Mouse (Mus musculus) heart, postnatal 0 days (tissue): ENCODE measurements around the gene Esrp2. TPM values are rescaled to one million over a fixed set of nuclear protein-coding genes. Genes with fewer than 3 reads are reported as not detected.

ENCODE experiments used
- ATAC-seq: fragments of 200-750 bp; cut with Nextera tagmentation; 2 replicates; pipeline ENCODE4 v1.8.0; 2017; ENCODE audit warnings: low read depth, moderate number of reproducible peaks, moderate library complexity; ENCODE audit not compliant: insufficient read depth
- DNase-seq: peaks from one replicate; pipeline ENCODE4 v3.0.0-alpha.2; 2016; ENCODE audit warnings: low spot score
- H3K27ac ChIP-seq: fragments of 300-500 bp; sonication (generic); 2 replicates; pipeline ENCODE4 v1.5.1; 2014; ENCODE audit warnings: low read depth, mild to moderate bottlenecking
- H3K27me3 ChIP-seq: fragments of 300-500 bp; sonication (generic); 2 replicates; pipeline ENCODE4 v1.6.1; 2014; ENCODE audit warnings: low read length, mixed read lengths; ENCODE audit not compliant: control insufficient read depth, insufficient read depth
- H3K36me3 ChIP-seq: fragments of 300-500 bp; sonication (generic); replicated peaks from 2 replicates; pipeline ENCODE4 v1.6.1; 2014; ENCODE audit warnings: low read length, mixed read lengths; ENCODE audit not compliant: control insufficient read depth, insufficient read depth
- H3K4me1 ChIP-seq: fragments of 300-500 bp; sonication (generic); 2 replicates; pipeline ENCODE4 v1.6.1; 2014; ENCODE audit warnings: antibody characterized with exemption; ENCODE audit not compliant: control insufficient read depth, insufficient read depth
- H3K4me2 ChIP-seq: fragments of 300-500 bp; sonication (generic); 2 replicates; pipeline ENCODE4 v1.6.1; 2014; ENCODE audit warnings: low read depth, mild to moderate bottlenecking, low read length, moderate library complexity
- H3K4me3 ChIP-seq: fragments of 300-500 bp; sonication (generic); 2 replicates; pipeline ENCODE4 v1.5.1; 2014; ENCODE audit warnings: low read depth, low read length
- H3K9ac ChIP-seq: fragments of 300-500 bp; sonication (generic); replicated peaks from 2 replicates; pipeline ENCODE4 v1.6.1; 2014; ENCODE audit warnings: low read depth, low read length, mixed read lengths
- H3K9me3 ChIP-seq: fragments of 300-500 bp; sonication (generic); replicated peaks from 2 replicates; pipeline ENCODE4 v1.6.1; 2016; ENCODE audit warnings: low read length; ENCODE audit not compliant: control insufficient read depth
- CTCF ChIP-seq: IDR thresholded peaks from 2 replicates; pipeline ENCODE4 v1.5.1; 2016; ENCODE audit warnings: antibody characterized with exemption, control low read depth, low read depth
- EP300 ChIP-seq: IDR thresholded peaks from 2 replicates; pipeline ENCODE4 v1.6.1; 2016; ENCODE audit warnings: antibody characterized with exemption, low read depth
- WGBS: fragments of 180-500 bp; shearing (Covaris S2); extraction: QIAGEN DNeasy Blood & Tissue Kit; methylation state at CpG from one replicate; pipeline ENCODE4 v1.1.7; 2014; 5-methylcytosine and 5-hydroxymethylcytosine counted together
- polyA plus RNA-seq: library from polyadenylated mRNA; unstranded; fragments of >200 nt; fragmentation: Nextera tagmentation; extraction: Ambion mirVana; gene quantifications from 2 replicates; pipeline ENCODE4 v1.2.1, GENCODE M21; 2015
- total RNA-seq: library from RNA; depleted of rRNA; stranded (reverse); fragments of >200 nt; gene quantifications from 2 replicates; pipeline ENCODE4 v1.2.3, GENCODE M21; 2014; ENCODE audit warnings: low replicate concordance

Esrp2 gene
- total and polyA plus RNA-seq, 2 experiments from 2014 or later = 0.31 to 10.6 TPM

DNA sequence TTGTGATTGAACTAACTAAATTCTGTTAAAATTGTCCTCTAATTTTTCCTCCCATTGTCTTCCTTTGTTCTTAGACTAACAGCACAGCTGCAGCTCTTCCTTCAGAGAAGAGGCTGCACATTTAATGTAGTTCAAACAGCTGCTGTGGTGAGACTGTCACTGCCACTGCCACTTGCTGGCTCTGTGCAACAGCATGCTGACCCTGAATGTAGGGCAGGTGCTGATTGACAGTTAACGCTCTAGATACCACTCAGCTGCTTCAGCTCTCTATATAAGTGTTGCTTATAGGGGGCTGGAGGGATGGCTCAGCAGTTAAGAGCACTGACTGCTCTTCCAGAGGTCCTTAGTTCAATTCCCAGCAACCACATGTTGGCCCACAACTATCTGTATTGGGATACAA lies 24.3 kb downstream of the Esrp2 start:
- Histone ChIP-seq H3K36me3 (peaks cover 34% of the 10 kb centered on the region), H3K4me2 (no peak overlapping the region), H3K9me3 (no peaks in the 10 kb centered on the region), H3K27ac (peak overlapping the region; percentile 50; the same call in 1 of the 2 replicates), H3K9ac (no peak overlapping the region), H3K27me3 (no peaks in the 10 kb centered on the region), H3K4me3 (no peak overlapping the region), H3K4me1 (no peaks in the 10 kb centered on the region)
- 61% methylated on average over 1 of the region's 1 CpGs for WGBS
- no peak for DNase-seq
- no peak for ATAC-seq
- TF ChIP-seq EP300 (no peak), CTCF (no peak)

- no peak for TF ChIP-seq CTCF
- no peak for TF ChIP-seq EP300
- Histone ChIP-seq H3K9ac (no peak overlapping the region), H3K9me3 (no peaks in the 10 kb centered on the region), H3K36me3 (peaks cover 34% of the 10 kb centered on the region), H3K27me3 (no peaks in the 10 kb centered on the region), H3K4me1 (no peaks in the 10 kb centered on the region), H3K4me2 (no peak overlapping the region), H3K4me3 (no peak overlapping the region), H3K27ac (peak overlapping the region; percentile 50; the same call in 1 of the 2 replicates)
- no peak for ATAC-seq
- no peak for DNase-seq
- 61% methylated on average over 2 of the region's 2 CpGs for WGBS
Observed at GRCm38 (mm10) chr8:106112041-106112440, 24.7 kb downstream of the Esrp2 start.

DNA sequence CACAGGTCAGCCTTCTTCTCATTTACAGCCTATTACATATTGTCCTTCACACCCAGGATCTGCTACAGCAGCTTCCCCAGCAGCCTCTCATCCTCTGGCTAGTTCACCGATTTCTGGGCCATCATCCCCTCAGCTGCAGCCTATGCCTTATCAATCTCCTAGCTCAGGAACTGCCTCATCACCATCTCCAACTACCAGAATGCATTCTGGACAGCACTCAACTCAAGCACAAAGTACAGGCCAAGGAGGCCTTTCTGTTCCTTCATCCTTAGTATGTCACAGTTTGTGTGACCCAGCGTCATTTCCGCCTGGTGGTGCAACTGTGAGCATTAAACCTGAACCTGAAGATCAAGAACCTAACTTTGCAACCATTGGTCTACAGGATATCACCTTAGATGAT lies 28.0 kb downstream of the Esrp2 start:
- 93% methylated on average over 3 of the region's 3 CpGs for WGBS
- no peak for ATAC-seq
- no peak overlapping the region for H3K9ac ChIP-seq
- H3K4me3 ChIP-seq = no peak overlapping the region
- H3K4me2 ChIP-seq = no peak overlapping the region
- DNase-seq = no peak
- no peak overlapping the region for H3K27ac ChIP-seq
- H3K27me3 ChIP-seq = no peaks in the 10 kb centered on the region
- no peaks in the 10 kb centered on the region for H3K9me3 ChIP-seq
- TF ChIP-seq EP300 = no peak
- TF ChIP-seq CTCF = no peak
- H3K4me1 ChIP-seq = no peaks in the 10 kb centered on the region
- H3K36me3 ChIP-seq = peaks cover 39% of the 10 kb centered on the region

DNA sequence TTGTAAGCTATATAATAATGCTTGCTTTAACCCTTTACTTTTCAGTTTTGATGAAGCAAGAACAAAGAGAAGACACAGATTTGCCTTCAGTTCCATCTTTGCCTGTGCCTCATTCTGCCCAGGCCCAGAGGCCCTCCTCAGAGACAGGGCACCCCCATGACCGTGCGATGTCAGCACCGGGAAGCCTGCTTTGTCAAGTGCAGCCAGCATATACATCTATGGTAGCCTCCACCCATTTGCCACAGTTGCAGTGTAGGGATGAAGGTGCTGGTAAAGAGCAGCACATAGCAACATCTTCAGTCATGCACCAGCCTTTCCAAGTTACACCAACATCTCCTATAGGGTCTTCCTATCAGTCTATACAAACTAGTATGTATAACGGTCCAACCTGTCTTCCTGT lies 28.7 kb downstream of the Esrp2 start:
- TF ChIP-seq EP300 (no peak), CTCF (no peak)
- DNase-seq = no peak

DNA sequence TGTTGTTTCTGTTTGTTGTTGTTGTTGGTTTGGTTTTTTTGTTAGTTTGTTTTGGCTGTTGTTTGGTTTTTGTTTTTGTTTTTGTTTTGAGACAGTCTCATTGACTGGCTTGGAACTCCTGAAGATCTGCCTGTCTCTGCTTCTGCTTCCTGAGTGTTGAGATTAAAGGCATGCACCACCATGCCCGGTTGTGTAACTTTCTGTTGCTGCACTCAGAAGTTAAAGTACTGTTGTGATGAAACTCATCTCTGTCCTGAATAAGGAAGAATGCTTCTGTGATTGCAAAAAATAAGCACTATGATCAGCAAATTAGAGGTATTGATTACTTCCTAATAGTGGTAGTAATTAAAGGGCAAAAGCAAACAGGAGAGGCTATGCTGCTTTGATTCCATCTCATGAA lies 30.6 kb downstream of the Esrp2 start:
- 63% methylated on average over 1 of the region's 1 CpGs for WGBS
- no peak for ATAC-seq
- H3K36me3 ChIP-seq = peaks cover 49% of the 10 kb centered on the region

More for the DNA sequence above, 28.7 kb downstream of the Esrp2 start:
- no peak overlapping the region for H3K27ac ChIP-seq
- no peak overlapping the region for H3K4me3 ChIP-seq
- 92% methylated on average over 4 of the region's 4 CpGs for WGBS
- no peak overlapping the region for H3K9ac ChIP-seq
- H3K4me1 ChIP-seq = no peaks in the 10 kb centered on the region
- H3K9me3 ChIP-seq = no peaks in the 10 kb centered on the region
- no peak for ATAC-seq
- H3K27me3 ChIP-seq = no peaks in the 10 kb centered on the region
- no peak overlapping the region for H3K4me2 ChIP-seq
- peaks cover 39% of the 10 kb centered on the region for H3K36me3 ChIP-seq

DNA sequence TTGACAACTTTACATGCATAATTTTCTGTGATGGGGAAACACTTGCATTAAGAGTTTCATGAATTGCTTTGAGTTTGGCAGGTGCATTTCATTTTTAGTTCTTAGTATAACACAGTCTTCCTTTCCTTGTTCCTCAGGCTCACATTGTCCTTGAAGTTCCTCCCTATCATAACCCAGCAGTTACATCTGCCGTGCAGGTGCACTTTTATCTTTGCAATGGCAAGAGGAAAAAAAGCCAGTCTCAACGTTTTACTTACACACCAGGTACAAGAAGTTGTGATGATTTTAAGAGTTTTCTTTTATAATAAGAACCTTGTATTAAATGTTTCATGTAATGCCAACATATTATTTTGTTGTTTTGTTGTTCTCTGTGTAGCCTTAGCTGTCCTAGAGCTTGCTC lies 32.9 kb downstream of the Esrp2 start:
- ATAC-seq (no peak), DNase-seq (no peak)
- TF ChIP-seq CTCF (no peak), EP300 (no peak)
- Histone ChIP-seq H3K9ac (no peak overlapping the region), H3K4me2 (no peak overlapping the region), H3K27ac (no peak overlapping the region), H3K4me3 (no peak overlapping the region), H3K27me3 (no peaks in the 10 kb centered on the region), H3K9me3 (no peaks in the 10 kb centered on the region), H3K4me1 (no peaks in the 10 kb centered on the region), H3K36me3 (peaks cover 50% of the 10 kb centered on the region)
- 82% methylated on average over 2 of the region's 2 CpGs for WGBS

More for the DNA sequence above, 30.6 kb downstream of the Esrp2 start:
- no peaks in the 10 kb centered on the region for H3K27me3 ChIP-seq
- H3K4me3 ChIP-seq = no peak overlapping the region
- no peak overlapping the region for H3K27ac ChIP-seq
- no peak for DNase-seq
- TF ChIP-seq EP300 (no peak), CTCF (no peak)
- no peak overlapping the region for H3K9ac ChIP-seq
- no peaks in the 10 kb centered on the region for H3K9me3 ChIP-seq
- H3K4me1 ChIP-seq = no peaks in the 10 kb centered on the region
- H3K4me2 ChIP-seq = no peak overlapping the region
